Mouse (Mus musculus): ENCODE measurements around the gene Ccdc191. TPM values are rescaled to one million over a fixed set of nuclear protein-coding genes. Genes with fewer than 3 reads are reported as not detected.

Ccdc191 gene
- polyA plus RNA-seq, 1 experiment: 0.98 TPM

DNA sequence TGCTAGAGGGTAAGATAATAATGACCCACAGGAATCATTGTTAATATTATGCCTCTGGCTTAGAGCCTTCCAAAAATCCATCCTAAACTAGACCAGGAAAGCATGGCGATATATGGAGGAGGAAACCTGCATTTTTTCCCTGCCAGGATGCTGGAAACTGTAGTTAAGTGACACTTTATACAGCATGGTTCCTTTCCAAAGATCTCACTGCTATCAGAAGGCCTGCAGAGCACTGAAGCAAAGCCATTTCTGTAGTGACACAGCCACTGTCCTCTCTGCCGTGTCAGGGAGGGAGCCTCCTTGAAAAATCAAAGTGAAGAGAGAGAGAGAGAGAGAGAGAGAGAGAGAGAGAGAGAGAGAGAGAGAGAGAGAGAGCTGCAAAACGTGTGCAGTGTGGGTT, 33.0 kb downstream of the Ccdc191 start:
- Histone ChIP-seq H3K27me3 (ENCODE audit: control insufficient read depth, insufficient read depth, insufficient read length) (no peaks in the 10 kb centered on the region), H3K36me3 (ENCODE audit: control insufficient read depth, insufficient read depth) (peaks cover 3% of the 10 kb centered on the region), H3K4me3 (ENCODE audit: insufficient read depth, poor library complexity, severe bottlenecking) (no peak overlapping the region), H3K79me3 (ENCODE audit: low read depth) (no peaks in the 10 kb centered on the region), H3ac (ENCODE audit: control insufficient read depth, insufficient read length, low read depth) (no peak overlapping the region), H3K79me2 (ENCODE audit: control insufficient read depth, insufficient read depth) (no peaks in the 10 kb centered on the region)
- TF ChIP-seq CTCF (IDR thresholded peaks at IDR 0.05; ENCODE audit: control insufficient read depth, insufficient read depth, insufficient read length): no peak
- no peak for TF ChIP-seq MYOG (IDR thresholded peaks at IDR 0.05; ENCODE audit: control insufficient read depth, extremely low read depth, insufficient read length)

DNA sequence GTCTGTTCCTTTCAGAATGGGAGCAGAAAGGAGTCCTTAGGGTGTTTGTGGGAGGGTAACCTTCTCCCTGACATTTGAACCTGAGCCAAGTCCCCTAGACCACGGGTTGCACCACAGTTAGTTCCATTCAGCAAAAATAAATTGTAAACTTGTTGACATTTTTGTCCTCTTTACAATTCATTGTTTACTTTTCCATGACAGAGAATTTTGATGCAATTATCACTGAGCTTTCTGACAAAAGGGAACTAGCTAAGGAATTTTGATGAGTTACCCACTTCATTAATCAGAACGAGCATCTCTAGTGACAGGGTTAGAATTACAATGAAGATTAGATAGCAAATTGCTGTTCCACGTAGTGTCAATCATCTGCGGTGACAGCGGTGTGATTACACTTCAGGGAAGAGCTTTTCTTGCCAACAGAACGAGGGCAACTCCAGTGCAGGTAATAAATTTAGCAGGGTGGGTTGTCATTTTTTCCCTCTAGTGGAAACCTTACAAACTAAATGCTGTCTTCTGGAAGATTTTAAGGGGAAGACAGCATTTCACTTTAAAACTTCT, 35.5 kb downstream of the Ccdc191 start:
- no peaks in the 10 kb centered on the region for H3K36me3 ChIP-seq (ENCODE audit: control insufficient read depth, insufficient read depth)
- no peaks in the 10 kb centered on the region for H3K79me3 ChIP-seq (ENCODE audit: low read depth)
- H3K79me2 ChIP-seq (ENCODE audit: control insufficient read depth, insufficient read depth): no peaks in the 10 kb centered on the region
- H3ac ChIP-seq (ENCODE audit: control insufficient read depth, insufficient read length, low read depth): no peak overlapping the region
- no peaks in the 10 kb centered on the region for H3K27me3 ChIP-seq (ENCODE audit: control insufficient read depth, insufficient read depth, insufficient read length)
- TF ChIP-seq MYOD1 (IDR thresholded peaks at IDR 0.05; ENCODE audit: control insufficient read depth, insufficient read length, low read depth) (no peak), FOSL1 (IDR thresholded peaks at IDR 0.05; ENCODE audit: insufficient read depth, low read length, poor library complexity, severe bottlenecking) (no peak), CTCF (IDR thresholded peaks at IDR 0.05; ENCODE audit: control insufficient read depth, insufficient read depth, insufficient read length) (no peak), USF1 (IDR thresholded peaks at IDR 0.05; ENCODE audit: low read depth) (no peak), MAX (IDR thresholded peaks at IDR 0.05) (no peak)
- no peak overlapping the region for H3K4me3 ChIP-seq (ENCODE audit: insufficient read depth, poor library complexity, severe bottlenecking)

DNA sequence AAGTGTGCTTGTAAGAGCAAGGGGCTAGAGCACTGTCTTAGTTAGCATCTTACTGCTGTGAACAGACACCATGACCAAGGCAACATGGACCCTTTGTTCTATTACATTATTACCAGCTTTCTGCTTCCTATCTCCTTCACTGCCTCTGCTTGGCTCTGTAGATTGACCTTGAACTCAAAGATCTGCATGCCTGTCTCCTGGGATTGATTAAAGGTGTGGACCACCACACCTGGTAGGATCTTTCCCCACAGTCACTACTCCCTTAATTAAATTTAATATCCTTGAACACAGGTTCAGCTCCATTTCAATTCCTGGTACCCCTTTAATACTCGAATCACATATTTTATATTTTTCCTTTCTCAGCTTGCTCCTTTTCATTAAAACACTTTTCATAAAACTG, 36.2 kb downstream of the Ccdc191 start:
- TF ChIP-seq CEBPB (IDR thresholded peaks at IDR 0.05; ENCODE audit: low read depth): no peak
- TF ChIP-seq MAX (IDR thresholded peaks at IDR 0.05): no peak
- Histone ChIP-seq H3K79me3 (ENCODE audit: low read depth) (no peaks in the 10 kb centered on the region), H3K27me3 (ENCODE audit: control insufficient read depth, insufficient read depth, insufficient read length) (no peaks in the 10 kb centered on the region), H3ac (ENCODE audit: control insufficient read depth, insufficient read length, low read depth) (no peak overlapping the region), H3K4me3 (ENCODE audit: insufficient read depth, poor library complexity, severe bottlenecking) (no peak overlapping the region), H3K79me2 (ENCODE audit: control insufficient read depth, insufficient read depth) (no peaks in the 10 kb centered on the region), H3K36me3 (ENCODE audit: control insufficient read depth, insufficient read depth) (no peaks in the 10 kb centered on the region)

DNA sequence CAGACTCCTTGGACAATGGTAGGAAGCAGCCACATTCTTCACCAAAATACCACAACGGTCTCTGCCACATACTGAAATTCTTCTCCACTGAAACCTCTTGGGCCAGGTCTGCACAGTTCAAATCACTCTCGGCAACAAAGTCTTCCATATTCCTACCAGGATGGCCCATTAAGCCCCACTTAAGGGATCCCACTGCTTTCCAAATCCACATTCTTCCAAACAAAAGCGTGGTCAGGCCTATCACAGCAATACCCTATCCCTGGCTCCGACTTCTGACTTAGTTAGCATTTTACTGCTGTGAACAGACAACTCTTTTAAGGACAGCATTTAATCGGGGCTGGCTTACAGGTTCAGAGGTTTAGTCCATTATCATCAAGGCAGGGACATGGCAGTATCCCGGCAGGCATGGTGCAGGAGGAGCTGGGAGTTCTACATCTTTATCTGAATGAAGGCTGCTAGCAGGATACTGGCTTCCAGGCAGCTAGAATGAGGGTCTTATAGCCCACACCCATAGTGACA, 36.8 kb downstream of the Ccdc191 start, which contains the start of gene Qtrt2:
Gene Qtrt2 (minus strand): TSS at position 469 of the 519 bp plus-strand sequence.
- Histone ChIP-seq H3ac (ENCODE audit: control insufficient read depth, insufficient read length, low read depth) (no peak within 1 kb of the TSS), H3K27me3 (ENCODE audit: control insufficient read depth, insufficient read depth, insufficient read length) (no peaks in the 10 kb centered on the region), H3K36me3 (ENCODE audit: control insufficient read depth, insufficient read depth) (no peaks in the 10 kb centered on the region), H3K79me3 (ENCODE audit: low read depth) (no peaks in the 10 kb centered on the region), H3K79me2 (ENCODE audit: control insufficient read depth, insufficient read depth) (no peaks in the 10 kb centered on the region), H3K4me3 (ENCODE audit: insufficient read depth, poor library complexity, severe bottlenecking) (no peak within 1 kb of the TSS)
- TF ChIP-seq MYOG (IDR thresholded peaks at IDR 0.05; ENCODE audit: control insufficient read depth, extremely low read depth, insufficient read length): no peak
- no peak for TF ChIP-seq MAX (IDR thresholded peaks at IDR 0.05)
- TF ChIP-seq MYOD1 (IDR thresholded peaks at IDR 0.05; ENCODE audit: control insufficient read depth, insufficient read length, low read depth): no peak
- TF ChIP-seq USF1 (IDR thresholded peaks at IDR 0.05; ENCODE audit: low read depth): no peak
- no peak for TF ChIP-seq CEBPB (IDR thresholded peaks at IDR 0.05; ENCODE audit: low read depth)
- TF ChIP-seq CTCF (IDR thresholded peaks at IDR 0.05; ENCODE audit: control insufficient read depth, insufficient read depth, insufficient read length): no peak
- no peak for TF ChIP-seq FOSL1 (IDR thresholded peaks at IDR 0.05; ENCODE audit: insufficient read depth, low read length, poor library complexity, severe bottlenecking)

DNA sequence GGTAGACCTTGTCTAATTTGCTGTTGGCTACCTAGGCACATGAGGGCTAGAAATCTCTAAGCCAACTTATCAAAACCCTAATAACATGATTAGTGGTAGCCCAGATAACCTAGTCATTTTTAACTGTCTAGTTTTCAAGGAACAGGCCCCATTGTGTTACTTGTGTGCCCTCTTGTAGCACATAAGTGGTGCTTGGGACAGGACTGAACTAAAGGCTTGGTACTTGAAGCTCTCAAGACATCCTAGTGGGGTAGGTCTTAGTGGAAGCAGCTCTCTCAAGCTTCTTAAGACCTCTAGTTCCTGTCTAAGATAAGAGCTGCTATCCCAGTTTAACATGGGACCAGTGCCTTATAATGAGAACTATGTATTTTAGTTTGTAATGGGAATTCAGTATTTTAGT, 41.0 kb downstream of the Ccdc191 start:
- Histone ChIP-seq H3K36me3 (ENCODE audit: control insufficient read depth, insufficient read depth) (no peaks in the 10 kb centered on the region), H3K79me2 (ENCODE audit: control insufficient read depth, insufficient read depth) (no peaks in the 10 kb centered on the region), H3K4me3 (ENCODE audit: insufficient read depth, poor library complexity, severe bottlenecking) (no peak overlapping the region), H3K79me3 (ENCODE audit: low read depth) (no peaks in the 10 kb centered on the region), H3ac (ENCODE audit: control insufficient read depth, insufficient read length, low read depth) (no peak overlapping the region), H3K27me3 (ENCODE audit: control insufficient read depth, insufficient read depth, insufficient read length) (no peaks in the 10 kb centered on the region)
- TF ChIP-seq USF1 (IDR thresholded peaks at IDR 0.05; ENCODE audit: low read depth): no peak
- no peak for TF ChIP-seq CTCF (IDR thresholded peaks at IDR 0.05; ENCODE audit: control insufficient read depth, insufficient read depth, insufficient read length)
- TF ChIP-seq MYOG (IDR thresholded peaks at IDR 0.05; ENCODE audit: control insufficient read depth, extremely low read depth, insufficient read length): no peak
- TF ChIP-seq MAX (IDR thresholded peaks at IDR 0.05): no peak
- TF ChIP-seq MYOD1 (IDR thresholded peaks at IDR 0.05; ENCODE audit: control insufficient read depth, insufficient read length, low read depth): no peak
- TF ChIP-seq CEBPB (IDR thresholded peaks at IDR 0.05; ENCODE audit: low read depth): no peak
- no peak for TF ChIP-seq FOSL1 (IDR thresholded peaks at IDR 0.05; ENCODE audit: insufficient read depth, low read length, poor library complexity, severe bottlenecking)

DNA sequence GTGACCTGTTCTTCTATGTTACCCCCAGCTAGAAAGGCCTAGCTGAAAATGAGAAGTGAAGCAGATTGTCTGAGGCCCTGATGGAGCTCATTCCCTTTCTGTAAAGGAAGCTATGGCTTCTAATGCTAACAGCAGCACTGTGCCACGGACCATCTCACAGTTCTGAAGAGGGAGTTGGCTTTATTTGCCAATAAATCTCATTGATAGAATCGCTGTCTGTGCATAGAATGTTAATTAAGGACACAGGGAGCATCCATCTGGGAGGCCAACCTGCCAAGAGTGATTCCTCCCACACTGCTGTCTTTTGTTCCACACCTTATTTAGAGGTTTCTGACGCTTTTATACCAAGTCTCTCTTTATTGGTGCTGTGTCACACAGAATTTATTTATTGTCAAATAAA, 41.9 kb downstream of the Ccdc191 start:
- TF ChIP-seq MYOD1 (IDR thresholded peaks at IDR 0.05; ENCODE audit: control insufficient read depth, insufficient read length, low read depth): no peak
- no peak for TF ChIP-seq CTCF (IDR thresholded peaks at IDR 0.05; ENCODE audit: control insufficient read depth, insufficient read depth, insufficient read length)
- TF ChIP-seq MYOG (IDR thresholded peaks at IDR 0.05; ENCODE audit: control insufficient read depth, extremely low read depth, insufficient read length): no peak
- no peak for TF ChIP-seq CEBPB (IDR thresholded peaks at IDR 0.05; ENCODE audit: low read depth)
- Histone ChIP-seq H3K79me2 (ENCODE audit: control insufficient read depth, insufficient read depth) (no peaks in the 10 kb centered on the region), H3K79me3 (ENCODE audit: low read depth) (no peaks in the 10 kb centered on the region), H3K27me3 (ENCODE audit: control insufficient read depth, insufficient read depth, insufficient read length) (no peaks in the 10 kb centered on the region), H3K4me3 (ENCODE audit: insufficient read depth, poor library complexity, severe bottlenecking) (no peak overlapping the region), H3K36me3 (ENCODE audit: control insufficient read depth, insufficient read depth) (no peaks in the 10 kb centered on the region), H3ac (ENCODE audit: control insufficient read depth, insufficient read length, low read depth) (no peak overlapping the region)

All from C2C12 (cell line).